Mouse (Mus musculus): ENCODE measurements around the gene Elf2. TPM values are rescaled to one million over a fixed set of nuclear protein-coding genes. Genes with fewer than 3 reads are reported as not detected.

Gene Elf2
- polyA plus RNA-seq, 1 experiment = 45.5 TPM

DNA sequence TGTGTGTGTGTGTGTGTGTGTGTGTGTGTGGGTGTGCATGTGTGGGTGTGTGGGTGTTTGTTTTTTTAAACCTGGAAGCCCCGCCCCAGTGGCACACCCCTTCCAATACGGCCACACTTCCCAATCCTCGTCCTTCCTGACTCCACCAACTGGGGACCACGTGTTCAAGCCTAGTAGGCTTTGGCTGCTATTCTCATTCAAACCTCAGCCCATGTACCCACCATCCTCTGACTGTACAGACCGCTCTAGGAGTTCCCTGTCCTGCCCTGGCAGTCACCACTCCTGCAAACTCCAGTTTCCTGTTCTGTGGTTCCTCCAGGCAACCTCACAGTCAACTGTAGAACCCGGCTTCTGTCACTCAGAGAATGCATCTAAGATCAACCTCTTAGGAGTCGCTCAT is 101.9 kb downstream of the Elf2 start:
- TF ChIP-seq GATA1 (IDR thresholded peaks at IDR 0.05; ENCODE audit: low read length) = no peak

DNA sequence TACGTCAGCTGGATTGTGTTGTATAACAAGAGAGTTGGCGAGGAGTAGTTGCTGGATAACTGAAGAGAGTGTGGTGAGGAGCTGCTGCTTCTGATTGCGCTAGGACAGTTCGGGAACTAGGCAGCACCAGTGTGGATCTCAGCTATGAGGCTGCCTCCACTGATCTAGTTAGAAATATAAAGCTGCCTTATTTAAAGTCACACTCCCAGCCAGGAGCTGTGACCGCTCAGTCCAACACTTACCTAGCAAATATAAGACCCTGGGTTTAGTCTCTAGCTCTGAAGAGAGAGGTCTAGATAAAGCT is 105.8 kb downstream of the Elf2 start:
- no peak for TF ChIP-seq GATA1 (IDR thresholded peaks at IDR 0.05; ENCODE audit: low read length)

DNA sequence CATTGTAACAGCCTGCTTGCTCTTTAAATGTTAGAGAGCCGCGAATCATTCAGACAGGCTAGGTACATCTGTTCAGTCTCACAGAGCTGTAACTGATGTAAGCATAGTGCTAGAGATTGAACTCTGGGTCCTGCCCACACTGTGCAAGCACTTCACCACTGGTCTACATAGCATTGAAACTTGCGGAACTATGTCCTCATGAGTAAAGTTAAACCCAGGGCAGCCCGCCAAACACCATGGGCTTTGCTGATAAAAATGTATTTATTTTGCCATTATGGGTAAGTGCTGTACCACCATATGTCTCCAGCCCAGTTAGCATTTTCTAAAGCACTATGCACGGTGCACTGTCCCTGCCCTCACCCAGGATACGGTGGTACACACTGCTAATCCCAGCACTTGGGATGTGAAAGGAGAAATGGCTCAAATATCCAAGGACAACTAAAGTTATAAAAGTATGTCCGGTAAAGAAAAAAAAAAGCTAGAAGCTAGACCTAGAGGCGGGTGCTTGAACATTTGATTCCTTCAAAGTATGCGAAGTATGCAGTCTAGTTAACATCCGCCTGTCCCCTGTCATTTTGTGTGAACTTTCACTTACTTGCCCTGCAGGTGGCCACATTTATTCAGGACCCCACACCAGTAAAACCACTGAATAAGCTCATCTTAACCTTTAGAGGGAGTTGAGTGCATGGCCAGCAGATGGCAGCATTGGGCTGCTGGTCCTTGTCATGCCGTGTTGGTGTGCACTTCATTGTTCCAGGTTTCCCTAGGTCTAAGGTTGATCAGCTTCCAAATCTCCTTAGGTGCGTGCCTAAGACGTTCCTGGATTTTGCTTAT is 106.3 kb downstream of the Elf2 start:
- TF ChIP-seq GATA1 (IDR thresholded peaks at IDR 0.05; ENCODE audit: low read length) = no peak

DNA sequence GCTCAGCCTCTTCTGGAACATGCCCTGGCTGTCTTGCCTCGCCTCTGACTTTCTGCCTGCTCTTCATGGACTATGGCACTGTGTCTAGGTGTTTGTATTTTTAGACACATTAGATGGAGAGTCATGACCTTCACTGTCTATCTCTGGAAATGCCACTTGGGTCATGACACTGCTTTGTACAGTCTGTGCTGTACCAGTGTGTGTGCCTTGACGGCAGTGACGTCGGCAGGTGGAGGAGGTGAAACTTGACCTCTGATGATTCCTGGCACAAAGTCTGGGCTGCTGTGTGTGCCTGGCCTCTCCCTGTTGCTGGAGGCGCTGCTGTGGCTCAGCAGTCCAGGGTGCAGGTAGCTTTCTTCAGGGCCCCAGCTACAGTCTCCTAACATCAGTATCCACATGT is 107.0 kb downstream of the Elf2 start:
- TF ChIP-seq GATA1 (IDR thresholded peaks at IDR 0.05; ENCODE audit: low read length) = no peak

DNA sequence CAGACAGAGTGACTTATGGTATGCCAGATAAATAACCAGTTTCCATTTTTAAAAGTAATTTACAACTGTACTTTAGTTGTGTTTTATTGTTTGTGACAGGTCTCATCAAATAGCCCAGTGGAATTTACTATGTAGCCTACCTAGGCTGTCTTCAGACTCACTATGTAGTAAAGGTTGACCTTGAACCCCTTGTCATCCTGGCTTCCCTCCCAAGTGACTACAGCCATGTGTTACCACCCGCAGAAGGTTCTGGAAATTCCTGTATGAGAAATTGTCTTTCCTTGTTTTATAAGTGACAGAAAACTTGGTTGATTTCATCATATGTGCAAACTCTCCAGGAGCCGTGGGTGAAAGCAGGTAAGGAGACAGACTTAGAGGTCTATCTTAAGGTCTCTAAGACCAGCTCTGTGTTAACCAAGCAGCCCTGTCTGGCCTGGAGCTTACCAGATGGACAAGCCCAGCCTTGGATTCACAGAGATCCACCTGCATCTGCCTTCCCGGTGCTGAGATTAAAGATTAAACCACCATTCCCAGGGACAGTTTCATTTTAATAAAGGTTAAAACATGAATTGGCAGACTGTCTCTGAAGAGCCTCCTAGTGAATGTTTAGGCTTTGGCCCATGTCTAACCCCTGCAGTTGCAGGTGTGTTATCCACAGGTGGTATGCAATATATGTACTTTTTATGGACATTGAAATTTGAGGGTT is 108.1 kb downstream of the Elf2 start:
- no peak for TF ChIP-seq GATA1 (IDR thresholded peaks at IDR 0.05; ENCODE audit: low read length)

DNA sequence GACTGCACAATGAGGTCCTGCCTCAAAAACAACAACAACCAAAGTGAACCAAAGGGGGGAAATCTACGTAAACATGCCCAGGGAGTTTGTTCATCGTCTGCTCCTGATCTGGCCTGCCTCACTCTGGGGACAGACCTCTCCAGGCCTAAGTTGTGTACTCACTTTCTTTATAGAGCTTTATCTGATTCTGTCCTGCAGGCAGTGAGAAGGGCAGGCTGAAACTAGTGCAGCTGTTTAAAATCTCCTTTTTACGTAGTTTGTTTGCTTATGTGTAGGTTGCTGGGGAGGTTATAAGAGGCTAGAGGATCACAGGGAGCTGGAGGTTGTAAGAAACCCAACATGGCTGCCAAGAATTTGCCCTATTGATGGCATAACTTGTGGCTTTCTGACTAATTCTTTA is 109.0 kb downstream of the Elf2 start:
- no peak for TF ChIP-seq GATA1 (IDR thresholded peaks at IDR 0.05; ENCODE audit: low read length)

DNA sequence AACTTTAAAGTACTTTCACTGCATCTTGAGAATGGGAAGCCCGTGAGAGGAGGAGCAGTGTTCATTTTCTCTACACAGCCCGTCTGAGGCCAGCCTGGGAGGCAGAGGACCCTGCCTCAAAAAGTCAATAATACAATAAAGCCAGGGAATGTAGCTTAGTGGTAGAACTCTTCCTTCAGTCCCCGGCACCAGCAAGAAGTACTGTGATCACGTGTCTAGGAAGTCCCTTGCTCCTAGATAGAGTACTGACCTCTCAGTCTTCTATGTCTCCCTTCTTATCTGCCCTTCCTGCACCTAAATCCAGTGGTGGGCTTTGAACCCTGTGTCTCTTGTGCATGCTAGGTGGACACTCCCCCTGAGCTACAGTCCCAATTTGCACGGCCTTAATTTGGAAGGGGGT is 109.6 kb downstream of the Elf2 start:
- TF ChIP-seq GATA1 (IDR thresholded peaks at IDR 0.05; ENCODE audit: low read length) = no peak

DNA sequence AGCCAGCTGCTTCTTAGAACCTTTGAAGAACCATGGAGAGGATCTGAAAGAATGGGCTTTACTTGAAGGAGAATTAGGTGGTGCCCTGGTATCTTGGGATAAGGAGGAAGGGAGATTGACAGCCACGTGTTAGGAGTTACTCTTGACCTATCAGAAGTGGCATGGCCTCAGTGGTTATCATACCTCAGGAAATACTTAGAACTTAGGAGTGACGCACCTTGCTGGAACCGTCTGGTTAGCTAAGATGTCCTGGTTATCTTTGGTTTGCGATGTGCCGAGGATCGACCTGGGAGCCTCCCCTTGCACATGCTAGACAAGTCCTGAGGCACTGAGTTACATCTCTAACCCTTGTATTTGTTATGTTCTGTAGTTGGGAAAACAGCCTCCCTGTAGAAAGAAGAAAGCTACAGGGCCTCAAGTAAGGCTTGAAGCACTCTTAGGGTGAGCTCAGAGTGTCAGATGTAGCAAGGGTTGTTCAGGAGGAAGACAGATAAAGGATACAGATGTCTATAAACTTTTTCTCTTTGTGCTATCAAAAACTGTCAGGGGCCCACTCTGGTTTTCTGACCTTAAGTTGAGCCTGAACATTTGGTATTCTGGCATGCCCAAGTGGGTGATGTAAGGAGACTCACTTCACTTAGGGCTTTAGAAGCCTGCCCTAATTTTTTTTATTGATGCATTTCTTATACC is 110.2 kb downstream of the Elf2 start:
- TF ChIP-seq GATA1 (IDR thresholded peaks at IDR 0.05; ENCODE audit: low read length) = peak; percentile 93

DNA sequence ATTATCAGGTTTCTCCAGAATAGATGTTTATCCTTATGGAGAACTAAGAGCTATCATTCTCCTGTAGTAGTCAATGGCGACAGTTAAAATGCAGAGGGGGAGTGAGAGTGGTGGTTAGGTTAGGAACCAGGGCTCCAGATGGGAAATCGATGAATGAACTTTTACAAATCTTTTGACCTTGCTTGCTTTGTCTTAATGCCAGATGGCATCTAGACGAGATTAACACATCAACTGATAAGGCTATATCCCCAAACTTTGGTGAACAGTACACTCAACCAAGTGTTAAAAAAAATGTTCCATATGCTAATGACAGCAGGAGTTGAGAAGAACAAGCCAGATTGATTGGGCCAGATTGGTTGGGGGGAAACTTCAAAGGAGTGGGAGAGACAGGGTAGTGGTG is 111.2 kb downstream of the Elf2 start:
- no peak for TF ChIP-seq GATA1 (IDR thresholded peaks at IDR 0.05; ENCODE audit: low read length)

DNA sequence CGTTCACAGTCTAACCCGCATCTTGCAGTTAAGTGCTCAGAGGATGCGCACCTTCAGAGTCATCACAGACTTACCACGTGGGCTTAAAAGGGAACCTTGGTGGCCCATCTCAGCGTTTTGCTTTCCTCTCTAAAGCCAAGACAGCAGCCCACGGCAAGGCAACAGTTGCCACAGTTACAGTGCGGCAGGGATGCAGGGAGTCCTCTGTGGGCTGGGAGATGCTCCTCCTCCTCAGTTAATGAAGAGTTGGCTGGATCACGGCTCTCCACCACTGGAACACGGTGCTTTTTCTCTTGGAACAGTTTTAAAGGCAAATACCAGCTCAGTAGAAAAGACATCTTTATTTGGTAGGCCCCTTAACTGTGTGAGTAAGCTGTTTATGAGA is 111.7 kb downstream of the Elf2 start:
- TF ChIP-seq GATA1 (IDR thresholded peaks at IDR 0.05; ENCODE audit: low read length) = no peak

DNA sequence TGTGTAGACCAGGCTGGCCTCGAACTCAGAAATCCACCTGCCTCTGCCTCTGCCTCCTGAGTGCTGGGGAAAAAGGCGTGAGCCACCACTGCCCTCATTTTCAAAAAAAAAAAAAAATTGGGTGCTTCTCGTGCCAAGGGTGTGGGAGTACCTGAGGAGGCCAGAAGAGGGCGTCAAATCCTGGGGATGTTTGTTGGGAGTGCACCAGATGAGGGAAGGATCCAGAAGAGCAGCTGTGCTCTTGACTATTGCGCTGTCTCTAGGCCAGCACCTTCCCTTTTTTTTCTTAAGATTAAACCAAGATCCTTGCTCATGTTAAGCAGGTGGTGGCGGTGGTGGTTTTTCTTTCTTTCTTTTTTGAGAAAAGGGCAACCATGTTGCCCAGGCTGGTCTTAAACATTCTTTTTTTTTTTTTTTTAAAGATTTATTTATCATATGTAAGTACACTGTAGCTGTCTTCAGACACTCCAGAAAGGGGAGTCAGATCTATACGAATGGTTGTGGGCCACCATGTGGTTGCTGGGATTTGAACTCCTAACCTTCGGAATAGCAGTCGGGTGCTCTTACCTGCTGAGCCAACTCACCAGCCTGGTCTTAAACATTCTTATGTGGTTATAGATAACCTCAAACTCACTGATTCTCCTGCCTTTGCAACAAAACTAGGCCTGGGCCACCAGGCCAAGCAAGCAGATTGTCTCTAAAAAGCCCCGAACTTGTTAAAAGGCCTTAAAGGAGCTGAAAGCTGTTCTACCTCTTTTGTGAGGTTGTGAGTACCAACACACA is 112.2 kb downstream of the Elf2 start:
- no peak for TF ChIP-seq GATA1 (IDR thresholded peaks at IDR 0.05; ENCODE audit: low read length)

DNA sequence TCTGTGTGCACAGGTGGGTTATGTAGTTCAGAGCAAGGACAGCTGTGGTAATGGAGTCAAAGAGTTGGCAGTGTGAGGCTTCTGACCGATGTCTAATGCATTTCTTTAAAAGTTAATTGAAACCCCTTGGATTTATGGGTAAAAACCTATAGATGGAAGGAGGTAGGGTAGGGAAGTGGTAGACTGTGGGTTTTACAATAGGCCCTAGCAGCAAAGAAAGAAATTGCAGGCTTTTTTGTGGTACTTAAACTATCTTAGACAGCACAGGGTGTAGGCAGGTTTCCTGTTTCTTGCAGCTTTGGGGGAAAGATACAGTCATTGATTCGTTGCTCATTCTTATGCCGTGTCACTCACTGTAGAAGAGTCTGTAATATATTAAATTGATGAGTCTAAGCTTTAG is 113.9 kb downstream of the Elf2 start:
- no peak for TF ChIP-seq GATA1 (IDR thresholded peaks at IDR 0.05; ENCODE audit: low read length)

DNA sequence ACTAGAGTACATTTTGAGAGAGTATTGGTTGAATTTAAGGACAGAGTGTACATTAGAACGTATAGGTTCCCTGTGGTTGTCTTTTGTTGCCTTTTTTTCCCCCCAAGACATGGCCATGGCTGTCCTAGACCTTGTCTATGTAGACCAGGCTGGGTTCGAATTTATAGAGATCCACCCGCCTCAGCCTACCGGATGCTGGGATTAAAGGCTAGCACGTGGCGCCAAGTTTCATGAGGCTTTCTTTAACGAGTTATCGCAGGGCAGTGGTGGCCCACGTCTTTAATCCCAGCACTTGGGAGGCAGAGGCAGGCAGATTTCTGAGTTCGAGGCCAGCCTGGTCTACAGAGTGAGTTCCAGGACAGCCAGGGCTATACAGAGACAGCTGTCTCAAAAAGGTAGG is 114.5 kb downstream of the Elf2 start:
- no peak for TF ChIP-seq GATA1 (IDR thresholded peaks at IDR 0.05; ENCODE audit: low read length)

DNA sequence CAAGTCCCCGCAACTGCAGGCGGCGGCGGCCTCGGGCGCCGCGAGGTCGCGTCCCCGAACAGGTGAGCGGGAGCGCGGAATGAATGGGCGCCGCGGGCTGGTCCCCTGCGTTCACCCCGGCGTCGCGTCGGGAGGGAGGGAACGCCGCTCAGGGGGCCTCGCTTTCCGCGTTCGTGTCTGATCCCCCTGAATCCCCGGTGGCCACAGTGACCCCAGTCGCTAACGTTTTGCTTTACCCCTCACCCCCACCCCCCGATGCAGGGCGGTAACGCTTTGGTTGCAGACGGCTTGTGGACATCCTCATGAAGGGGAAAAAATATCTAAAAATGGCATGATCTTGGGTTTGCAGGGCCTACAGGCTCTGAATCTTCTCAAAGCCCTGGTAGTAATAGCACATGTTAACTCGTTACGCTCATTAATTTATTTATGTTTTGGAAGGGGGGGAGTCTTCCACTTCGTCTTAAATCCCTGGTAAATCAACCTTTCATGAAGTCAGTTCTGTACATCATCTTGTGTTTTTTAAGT is 115.2 kb downstream of the Elf2 start:
- no peak for TF ChIP-seq GATA1 (IDR thresholded peaks at IDR 0.05; ENCODE audit: low read length)

DNA sequence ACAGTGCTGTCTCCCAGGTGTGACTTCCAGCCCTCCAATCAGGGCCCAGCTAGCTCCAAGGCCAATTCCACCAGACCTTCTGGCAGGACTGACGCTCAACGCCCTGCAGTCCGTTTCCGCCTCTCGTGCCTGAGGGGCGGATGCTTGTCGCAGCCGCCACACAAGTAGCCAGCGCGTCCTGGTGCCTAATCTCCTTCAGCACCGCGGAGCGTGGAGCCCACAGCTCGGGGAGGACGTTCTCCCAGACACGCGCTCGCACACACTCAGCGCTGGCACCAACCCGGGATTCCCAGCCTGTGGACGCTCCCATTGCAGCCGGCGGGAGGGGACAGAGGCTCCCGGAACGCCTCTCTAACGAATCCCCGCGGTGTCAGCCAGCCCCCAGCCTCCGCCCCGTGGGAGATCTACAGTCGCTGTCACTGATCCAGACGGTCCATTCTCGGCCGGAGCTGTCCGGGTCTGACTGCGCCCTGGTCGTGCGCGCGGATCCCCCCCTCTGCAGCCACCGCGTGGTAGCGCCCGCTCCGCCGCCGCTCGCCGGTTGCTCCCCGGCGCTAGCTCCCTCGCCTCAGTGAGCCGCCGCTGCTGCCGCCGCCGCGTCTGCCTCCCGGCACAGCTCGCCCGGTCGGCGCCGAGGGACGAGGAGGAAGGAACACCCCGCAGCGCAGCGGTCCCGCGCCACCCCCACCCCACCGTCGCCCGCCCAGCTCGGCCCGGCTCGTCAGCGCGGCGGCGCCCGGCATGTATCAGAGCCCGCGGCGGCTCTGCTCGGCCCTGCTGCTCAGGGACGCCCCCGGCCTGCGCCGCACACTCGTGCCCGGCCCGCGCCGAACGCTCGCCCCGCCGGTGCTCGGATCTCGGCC is 115.9 kb downstream of the Elf2 start, which contains the start of gene Noct:
TSS of gene Noct (plus strand) at position 85 of the 863 bp plus-strand sequence.
- TF ChIP-seq GATA1 (IDR thresholded peaks at IDR 0.05; ENCODE audit: low read length) = no peak

Data from G1E-ER4 (cell line).